Comparison of ENCODE assay signal across 9 mouse cellular contexts in genomic region chr6:61315884-61316601, GRCm38 (mm10).
DNase-seq lines count a peak whose midpoint lies in the region; ATAC-seq and TF ChIP-seq lines count a peak whose summit lies in the region.
"Had no signal": no experiment of that assay in that cellular context is flagged by ENCODE, and none has a peak within 500 bp of the region (broad histone marks: within the 10 kb centered on the region; RNA-seq: fewer than 3 reads in every experiment).

No protein-coding gene starts in this region.

- WGBS in embryonic facial prominence, embryonic 11.5 days = 29% methylated on average over 6 of the region's 6 CpGs
- WGBS in hindbrain, postnatal 0 days = 23% methylated on average over 6 of the region's 6 CpGs
- 22% methylated on average over 6 of the region's 6 CpGs for whole genome bisulfite sequencing in midbrain, postnatal 0 days

- no peaks in the 10 kb centered on the region for H3K27me3 ChIP-seq in embryonic facial prominence, embryonic 11.5 days (ENCODE audit: control insufficient read depth, insufficient read depth, low read length)
- no peaks in the 10 kb centered on the region for H3K27me3 ChIP-seq in hindbrain, postnatal 0 days (ENCODE audit: insufficient read depth, low read length)
- no peaks in the 10 kb centered on the region for H3K27me3 ChIP-seq in midbrain, postnatal 0 days (ENCODE audit: insufficient read depth, low read length)
- H3K27me3 ChIP-seq: heart, embryonic 13.5 days had no signal

- H3K4me3 ChIP-seq in embryonic facial prominence, embryonic 11.5 days (ENCODE audit: low read depth, low read length) = no peak overlapping the region
- H3K4me3 ChIP-seq in hindbrain, postnatal 0 days (ENCODE audit: low read length) = no peak overlapping the region
- H3K4me3 ChIP-seq in midbrain, postnatal 0 days (ENCODE audit: low read depth, low read length) = no peak overlapping the region
- H3K4me3 ChIP-seq: heart, embryonic 13.5 days had no signal

- intact Hi-C loops in left cerebral cortex, postnatal 36 days (cut with DNase I) = loop anchor here (1.0 kb wide), 1 partner anchor 19 kb away; no protein-coding TSS in a partner anchor

- peak; percentile 10 for DNase-seq in adrenal gland, adult 2 months
- DNase-seq in adrenal gland, postnatal 4 days (ENCODE audit: low spot score in 2 of 2) = no peak
- DNase-seq in adipocyte (ENCODE audit: low spot score) = peak; percentile 50
- DNase-seq in embryonic facial prominence, embryonic 11.5 days (ENCODE audit: low spot score) = peak; percentile 73
- DNase-seq in hindbrain, postnatal 0 days (ENCODE audit: low spot score) = peak; percentile 83
- DNase-seq in left cerebral cortex, postnatal 36 days (ENCODE audit: low spot score in 2 of 2) = peak; percentile 41 to 49
- DNase-seq in midbrain, postnatal 0 days (ENCODE audit: low spot score) = peak; percentile 81
- DNase-seq in urinary bladder, adult 18-20 months (ENCODE audit: low spot score in 2 of 2) = no peak

- H3K9ac ChIP-seq in embryonic facial prominence, embryonic 11.5 days (replicated peaks; ENCODE audit: low read length) = no peak overlapping the region
- H3K9ac ChIP-seq in hindbrain, postnatal 0 days (replicated peaks; ENCODE audit: low read length) = no peak overlapping the region
- H3K9ac ChIP-seq in midbrain, postnatal 0 days (replicated peaks; ENCODE audit: low read length, poor library complexity, severe bottlenecking) = no peak overlapping the region
- H3K9ac ChIP-seq: heart, embryonic 13.5 days had no signal

- H3K4me1 ChIP-seq in embryonic facial prominence, embryonic 11.5 days (ENCODE audit: control insufficient read depth, insufficient read depth, low read length) = no peaks in the 10 kb centered on the region
- H3K4me1 ChIP-seq in hindbrain, postnatal 0 days (ENCODE audit: insufficient read depth, low read length) = no peaks in the 10 kb centered on the region
- H3K4me1 ChIP-seq in midbrain, postnatal 0 days (ENCODE audit: insufficient read depth, low read length) = no peaks in the 10 kb centered on the region
- H3K4me1 ChIP-seq: heart, embryonic 13.5 days had no signal

- H3K27ac ChIP-seq in embryonic facial prominence, embryonic 11.5 days (replicated peaks; ENCODE audit: low read depth, low read length) = no peak overlapping the region
- no peak overlapping the region for H3K27ac ChIP-seq in hindbrain, postnatal 0 days
- no peak overlapping the region for H3K27ac ChIP-seq in midbrain, postnatal 0 days (ENCODE audit: low read depth, low read length)
- H3K27ac ChIP-seq: heart, embryonic 13.5 days had no signal

- no peaks in the 10 kb centered on the region for H3K36me3 ChIP-seq in embryonic facial prominence, embryonic 11.5 days (replicated peaks; ENCODE audit: control insufficient read depth, insufficient read depth, low read depth, low read length)
- peaks cover 10% of the 10 kb centered on the region; the same call in 1 of the 2 replicates for H3K36me3 ChIP-seq in hindbrain, postnatal 0 days (ENCODE audit: insufficient read depth, low read length)
- H3K36me3 ChIP-seq in midbrain, postnatal 0 days (ENCODE audit: insufficient read depth, low read length) = no peaks in the 10 kb centered on the region
- H3K36me3 ChIP-seq: heart, embryonic 13.5 days had no signal

- no peaks in the 10 kb centered on the region for H3K9me3 ChIP-seq in embryonic facial prominence, embryonic 11.5 days (replicated peaks; ENCODE audit: control insufficient read depth, low read length)
- no peaks in the 10 kb centered on the region for H3K9me3 ChIP-seq in hindbrain, postnatal 0 days (ENCODE audit: low read length)
- no peaks in the 10 kb centered on the region for H3K9me3 ChIP-seq in midbrain, postnatal 0 days (ENCODE audit: low read length)
- H3K9me3 ChIP-seq: heart, embryonic 13.5 days had no signal

- TF ChIP-seq CTCF in hindbrain, postnatal 0 days (IDR thresholded peaks at IDR 0.05; ENCODE audit: low read depth) = peak; percentile 89
- peak; percentile 94 for TF ChIP-seq CTCF in midbrain, postnatal 0 days (IDR thresholded peaks at IDR 0.05)

- ATAC-seq in embryonic facial prominence, embryonic 11.5 days (replicated peaks; ENCODE audit: insufficient number of reproducible peaks, low FRiP score, low TSS enrichment, low read depth) = 0 out of 2 replicates have a peak, but pooled peaks have one; percentile 65
- ATAC-seq in hindbrain, postnatal 0 days = peak; percentile 81
- peak; percentile 76 for ATAC-seq in midbrain, postnatal 0 days (ENCODE audit: low FRiP score)

- H3K4me2 ChIP-seq in embryonic facial prominence, embryonic 11.5 days (ENCODE audit: low read depth, low read length) = no peak overlapping the region
- no peak overlapping the region for H3K4me2 ChIP-seq in hindbrain, postnatal 0 days (ENCODE audit: low read depth, low read length)
- H3K4me2 ChIP-seq in midbrain, postnatal 0 days (ENCODE audit: low read depth, low read length, poor library complexity, severe bottlenecking) = no peak overlapping the region
- H3K4me2 ChIP-seq: heart, embryonic 13.5 days had no signal

Comparison
In these comparisons a context has a peak if more than half of its experiments do, and no peak if none do; other contexts are left out.
1. DNase-seq: peak in adrenal gland, adult 2 months (single experiment), adipocyte (single experiment), embryonic facial prominence, embryonic 11.5 days (single experiment), hindbrain, postnatal 0 days (single experiment), left cerebral cortex, postnatal 36 days (2 of 2) and midbrain, postnatal 0 days (single experiment); none in adrenal gland, postnatal 4 days (0 of 2) and urinary bladder, adult 18-20 months (0 of 2).
2. Peak in every context shown above with its lines, with median percentiles within 50 percentile points of each other: ATAC-seq.